Mouse (Mus musculus) cerebellum, postnatal 10 days (tissue): ENCODE measurements around the gene Spata13.
A peak's percentile ranks its signal among the peaks of the same experiment; 100 is the strongest.

ENCODE experiments used
- DNase-seq, 2 experiments: peaks; one replicate each; pipeline ENCODE4 v3.0.0; 2021; ENCODE audit warnings: mixed read lengths in 2 of 2

Gene Spata13

GRCm38 (mm10) chr14:60633961-60634864 lies at the start of gene Spata13:
TSS of gene Spata13 (plus strand) at chr14:60634001.
- DNase-seq: peak; percentile 94 to 97

DNA sequence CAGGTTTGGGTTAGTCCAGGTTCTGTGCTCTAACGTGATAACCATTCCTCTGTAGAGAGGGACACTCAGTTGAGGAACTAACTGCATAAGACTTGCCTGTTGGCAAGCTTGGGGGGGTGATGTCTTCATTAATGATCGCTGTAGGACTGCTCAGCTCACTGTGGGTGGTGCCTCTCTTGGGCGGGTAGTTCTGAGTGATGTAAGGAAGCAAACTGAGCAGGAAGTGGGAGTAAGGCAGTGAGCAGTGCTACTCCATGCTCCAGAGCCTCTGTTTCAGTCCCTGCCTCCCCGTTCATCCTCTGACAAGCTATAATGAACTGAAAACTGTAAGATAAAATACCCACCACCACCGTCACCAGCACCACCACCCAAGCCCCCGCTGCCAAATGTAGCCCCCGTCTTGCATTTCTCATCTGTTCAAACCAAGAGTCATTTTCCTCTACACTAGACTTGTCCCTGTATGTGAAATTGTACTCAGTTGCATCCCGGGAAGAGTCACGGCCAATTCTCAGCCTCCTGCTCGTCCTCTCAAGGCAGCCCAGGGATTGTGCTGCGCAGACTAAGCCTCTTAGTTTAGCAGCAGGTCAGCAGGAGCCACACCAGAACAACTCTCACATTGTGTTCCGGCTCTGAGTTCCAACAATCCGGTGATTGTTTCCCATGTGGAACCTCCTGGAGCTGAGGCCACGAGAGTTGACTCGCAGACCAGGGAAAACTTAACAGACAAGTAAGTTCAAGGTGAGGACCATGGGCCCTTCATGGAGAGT lies 46.9 kb upstream of the Spata13 start:
- no peak for DNase-seq

DNA sequence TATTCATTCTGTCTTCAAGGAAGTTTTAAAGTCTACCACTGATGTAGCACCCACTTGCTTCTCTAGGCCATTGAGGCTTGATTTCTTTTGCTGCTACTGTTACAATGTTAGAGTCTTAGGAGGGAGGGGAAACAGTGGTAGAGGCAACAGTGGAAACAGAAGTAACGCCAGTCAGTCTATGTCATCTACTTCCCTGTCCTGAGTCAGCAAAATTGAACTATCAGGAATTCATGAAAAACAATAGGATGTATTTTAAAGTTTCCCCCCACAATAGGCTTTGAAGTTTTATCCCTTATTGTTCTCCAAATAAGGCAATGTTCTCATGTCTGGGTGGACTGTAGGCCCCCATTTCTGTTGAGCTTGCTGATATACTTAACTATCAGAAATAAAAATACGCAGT lies 44.8 kb upstream of the Spata13 start:
- no peak for DNase-seq

DNA sequence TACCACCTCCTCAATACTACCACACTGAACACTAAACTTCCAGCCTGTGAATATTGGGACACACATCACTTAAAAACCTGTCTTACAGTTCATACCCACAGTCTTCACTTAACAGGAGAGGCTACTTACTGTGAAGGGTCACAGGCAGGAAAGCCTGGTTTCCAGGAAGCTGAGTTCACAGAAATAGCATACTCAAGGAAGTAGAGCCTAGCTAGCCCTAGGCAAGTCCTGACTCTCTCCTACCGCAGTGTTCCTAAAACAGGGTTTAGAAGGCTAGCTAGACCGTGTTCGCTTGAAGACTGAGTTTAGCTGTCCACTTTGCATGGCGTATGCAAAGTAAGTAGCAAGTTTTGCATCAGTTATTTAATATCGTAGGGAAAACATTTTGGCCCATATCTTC lies 41.5 kb upstream of the Spata13 start:
- no peak for DNase-seq

GRCm38 (mm10) chr14:60592822-60593221 lies 41.0 kb upstream of the Spata13 start:
- peak; percentile 23 to 26 for DNase-seq

DNA sequence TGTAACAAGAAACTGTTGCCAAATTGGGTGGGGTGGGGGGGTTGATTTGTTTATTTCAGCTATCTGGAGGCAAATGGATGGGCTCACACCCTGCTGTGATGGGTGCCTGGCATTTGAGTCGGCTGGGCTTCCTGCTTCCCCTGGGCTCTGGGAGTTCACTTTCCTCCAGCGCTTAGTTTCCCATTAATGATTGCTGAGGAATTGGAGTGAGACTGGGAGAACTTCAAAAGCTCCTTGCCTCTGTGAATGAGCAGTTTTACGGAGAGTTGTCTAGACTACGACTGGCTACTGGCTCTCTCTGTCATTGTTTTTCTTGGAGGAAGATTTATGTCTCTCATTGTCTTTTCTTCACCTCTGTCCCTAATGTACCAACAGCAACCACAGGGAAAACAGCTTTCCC lies 36.2 kb upstream of the Spata13 start:
- no peak for DNase-seq

- no peak for DNase-seq
These were observed 34.8 kb upstream of the Spata13 start for GRCm38 (mm10) chr14:60599044-60599443.

DNA sequence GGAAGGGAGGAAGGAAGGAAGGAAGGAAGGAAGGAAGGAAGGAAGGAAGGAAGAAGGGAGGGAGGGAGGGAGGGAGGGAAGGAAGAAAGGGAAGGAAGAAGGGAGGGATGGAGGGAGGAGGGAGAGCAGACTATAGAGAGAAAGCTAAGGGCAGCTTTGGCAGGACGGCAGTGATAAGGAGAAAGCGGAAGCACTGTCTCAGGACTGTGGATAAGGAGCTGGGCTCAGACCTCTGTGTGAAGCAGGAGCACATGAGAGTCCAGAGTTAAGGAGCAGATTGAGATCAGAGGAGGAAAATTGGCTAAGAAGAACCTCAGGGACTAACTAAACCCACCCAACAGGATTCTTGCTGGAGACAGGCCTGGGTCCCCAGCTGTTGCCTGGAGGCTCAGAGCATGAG lies 28.2 kb upstream of the Spata13 start:
- peak; percentile 14 to 23 for DNase-seq

DNA sequence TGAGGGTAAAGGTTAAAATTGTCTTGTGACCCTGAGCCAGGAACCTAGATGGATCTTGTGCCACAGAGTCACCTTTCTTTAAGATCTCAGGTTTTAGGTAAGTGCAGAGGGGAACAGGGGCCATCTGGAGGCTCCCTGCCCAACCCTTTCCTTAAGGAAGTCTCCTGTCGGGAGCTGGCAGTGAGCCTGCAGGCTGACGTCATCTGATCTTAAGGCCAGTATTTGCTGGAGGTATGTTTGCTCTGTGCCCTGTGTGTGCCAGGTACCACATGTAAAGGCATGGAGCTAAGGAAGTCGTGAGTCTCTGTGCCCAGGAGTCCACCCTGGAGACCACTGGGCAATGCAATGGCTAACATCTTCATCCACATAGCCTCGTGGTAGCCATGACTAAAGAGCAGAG lies 27.6 kb upstream of the Spata13 start:
- DNase-seq: peak; percentile 60 to 66

GRCm38 (mm10) chr14:60607743-60608142 lies 26.1 kb upstream of the Spata13 start:
- peak; percentile 55 to 66 for DNase-seq

- DNase-seq: peak in 1 of 2 experiments; percentile 14
These were observed 24.6 kb upstream of the Spata13 start for GRCm38 (mm10) chr14:60609160-60609559.

- DNase-seq: peak; percentile 24 to 26
These were observed 21.1 kb upstream of the Spata13 start for GRCm38 (mm10) chr14:60612671-60613070.

DNA sequence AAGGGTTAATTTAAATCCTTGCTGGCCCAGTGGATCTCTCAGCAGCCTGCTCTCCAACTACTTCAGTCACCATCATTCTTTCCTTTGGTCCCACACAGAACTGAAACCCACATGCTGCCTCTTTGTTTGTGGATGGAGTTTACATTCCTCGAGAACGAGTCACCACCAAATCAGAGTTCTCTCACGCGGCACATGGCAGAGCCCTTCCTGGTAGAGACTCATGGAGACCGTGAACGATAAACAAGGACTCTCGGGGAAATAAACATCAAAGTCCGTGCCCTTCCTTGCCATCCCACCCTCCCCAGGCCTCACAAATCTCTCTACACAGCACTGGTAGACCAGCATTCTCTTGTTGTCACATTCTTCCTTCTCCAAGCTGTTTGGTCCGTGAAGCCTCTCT lies 12.7 kb upstream of the Spata13 start:
- no peak for DNase-seq

- no peak for DNase-seq
These were observed 8.3 kb upstream of the Spata13 start for GRCm38 (mm10) chr14:60625486-60625885.

- DNase-seq: no peak
These were observed 3.8 kb upstream of the Spata13 start for GRCm38 (mm10) chr14:60629887-60630460.

- no peak for DNase-seq
These were observed 2.8 kb upstream of the Spata13 start for GRCm38 (mm10) chr14:60630981-60631380.

- peak; percentile 65 to 67 for DNase-seq
These were observed 1.3 kb downstream of the Spata13 start for GRCm38 (mm10) chr14:60634877-60635771.

DNA sequence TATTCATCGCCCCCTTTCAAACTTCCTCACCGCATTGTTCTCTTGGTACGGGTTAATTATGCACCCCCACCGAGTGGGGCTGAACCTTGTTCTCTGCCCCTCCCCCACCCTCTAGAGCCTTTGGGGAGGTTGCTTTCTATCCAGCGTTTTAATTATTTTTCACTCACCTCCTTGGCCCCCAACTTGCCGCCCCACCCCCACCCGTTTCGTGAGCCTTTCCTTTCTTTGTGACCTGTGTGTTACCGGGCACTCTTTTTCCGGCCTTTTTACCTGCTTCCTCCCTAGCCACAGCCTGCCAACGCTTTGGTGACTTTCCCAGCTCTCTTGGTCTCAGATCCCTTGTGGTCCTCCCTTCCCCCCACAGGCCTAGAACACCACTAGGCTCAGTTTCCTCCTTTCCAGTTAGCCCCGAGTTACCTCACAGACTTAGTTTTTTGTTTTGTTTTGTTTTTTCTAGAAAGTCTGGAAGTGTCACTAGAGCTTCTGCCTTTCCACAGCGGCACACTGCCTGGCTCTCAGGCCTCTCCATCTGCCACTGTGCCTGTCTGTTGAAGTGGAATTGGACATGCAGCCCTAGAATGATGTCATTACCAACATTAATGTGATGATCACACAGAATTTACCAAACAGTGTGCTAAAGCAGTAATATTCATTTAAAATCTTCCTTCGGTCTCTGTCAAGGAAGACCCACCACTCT lies 2.3 kb downstream of the Spata13 start:
- peak; percentile 66 to 68 for DNase-seq

DNA sequence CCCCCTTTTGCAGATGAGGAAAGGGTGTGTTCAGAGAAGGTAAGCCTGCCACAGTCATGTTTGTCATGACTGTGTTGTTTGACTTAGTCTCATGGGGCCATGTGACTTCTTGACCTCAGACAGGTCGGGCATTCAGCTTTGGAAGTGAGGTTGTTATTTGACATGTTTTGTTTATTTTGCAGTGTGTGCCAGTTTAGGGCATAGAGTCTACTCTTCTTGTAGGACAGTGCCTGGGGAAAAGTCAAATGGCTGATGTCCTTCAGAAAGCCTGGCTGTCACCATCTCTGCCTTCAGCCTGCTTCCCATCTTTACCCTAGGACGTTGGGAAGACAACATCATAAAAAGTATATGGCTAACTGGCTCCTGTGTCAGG lies 2.8 kb downstream of the Spata13 start:
- no peak for DNase-seq

GRCm38 (mm10) chr14:60636996-60637395 lies 3.2 kb downstream of the Spata13 start:
- DNase-seq: peak; percentile 56 to 76

GRCm38 (mm10) chr14:60638159-60638558 lies 4.4 kb downstream of the Spata13 start:
- DNase-seq: peak in 1 of 2 experiments; percentile 41

DNA sequence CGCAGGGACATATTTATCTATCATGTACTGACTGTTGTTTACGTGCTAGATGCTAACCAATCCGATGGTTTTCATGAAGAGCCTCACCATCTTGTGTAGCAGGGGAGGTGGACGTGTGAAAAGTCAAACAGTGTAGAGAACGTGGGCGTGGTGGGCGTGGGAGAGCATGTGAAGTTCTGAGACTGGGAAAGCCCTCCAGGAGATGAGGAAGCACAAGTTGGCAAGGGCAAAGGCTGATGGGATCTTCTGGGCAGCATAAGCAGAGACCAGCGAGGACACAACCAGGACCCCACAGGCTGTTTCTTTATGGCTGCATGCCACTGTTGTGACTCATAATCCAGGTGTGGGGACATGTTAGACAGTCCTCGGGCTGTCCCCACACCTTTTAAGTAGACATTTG lies 5.4 kb downstream of the Spata13 start:
- DNase-seq: no peak
